Mouse (Mus musculus): ENCODE data around the gene Gas6.

Gas6 gene

DNA sequence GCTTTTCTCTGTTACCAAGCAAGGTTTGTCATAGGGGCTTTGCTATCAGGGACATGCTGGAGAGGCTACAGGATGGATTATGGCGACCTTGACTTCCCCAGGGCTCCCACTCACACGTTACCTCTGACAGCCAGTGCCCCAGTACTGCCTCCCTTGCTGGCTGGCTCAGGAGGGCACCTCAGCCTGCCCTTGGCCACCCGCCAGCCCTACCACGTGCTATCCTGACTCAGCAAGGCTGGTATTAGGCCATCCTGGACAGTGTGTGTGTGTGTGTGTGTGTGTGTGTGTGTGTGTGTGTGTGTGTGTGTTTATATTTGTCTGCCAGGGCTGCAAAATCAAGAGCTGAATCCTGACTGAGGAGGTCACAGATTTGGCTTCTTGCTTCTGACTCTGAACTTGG, 12.6 kb upstream of the Gas6 start:
- no peak for DNase-seq (ENCODE audit: low read depth, low spot score)

GRCm38 (mm10) chr8:13504894-13505674, 10.8 kb upstream of the Gas6 start:
- no peak for DNase-seq (ENCODE audit: low read depth, low spot score)

DNA sequence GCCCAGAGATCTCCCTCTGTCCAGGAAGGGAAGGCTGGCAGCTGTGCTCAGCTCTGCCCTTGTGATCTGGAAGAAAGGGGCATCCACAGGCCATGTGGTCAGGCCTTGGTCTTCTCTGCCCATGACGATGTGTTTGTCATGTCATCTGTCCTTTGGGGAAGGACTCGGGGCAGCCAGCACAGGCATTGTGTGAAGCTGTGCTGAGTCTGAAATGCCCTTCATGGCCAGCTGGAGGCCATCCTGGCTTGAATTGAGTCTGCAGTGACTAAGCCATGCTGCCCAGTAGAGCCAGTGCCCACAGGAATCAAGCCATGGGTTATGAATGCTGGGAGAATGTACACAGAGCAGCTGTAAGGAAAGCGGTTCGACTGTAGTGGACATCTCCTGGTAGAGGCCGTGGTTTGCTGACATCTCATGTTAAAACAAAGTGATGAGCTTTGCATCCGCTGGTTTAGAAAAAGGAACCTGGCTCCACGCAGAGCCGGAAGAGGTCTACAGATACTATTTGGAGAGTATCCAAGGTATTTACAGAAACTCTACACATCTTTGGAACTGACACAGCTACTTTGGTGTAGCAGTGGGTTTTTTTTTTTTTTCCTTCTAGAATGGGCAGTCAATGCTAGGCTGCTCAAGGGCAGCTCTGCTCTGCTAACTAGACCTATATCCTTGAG, 9.8 kb upstream of the Gas6 start:
- no peak for DNase-seq (ENCODE audit: low read depth, low spot score)

DNA sequence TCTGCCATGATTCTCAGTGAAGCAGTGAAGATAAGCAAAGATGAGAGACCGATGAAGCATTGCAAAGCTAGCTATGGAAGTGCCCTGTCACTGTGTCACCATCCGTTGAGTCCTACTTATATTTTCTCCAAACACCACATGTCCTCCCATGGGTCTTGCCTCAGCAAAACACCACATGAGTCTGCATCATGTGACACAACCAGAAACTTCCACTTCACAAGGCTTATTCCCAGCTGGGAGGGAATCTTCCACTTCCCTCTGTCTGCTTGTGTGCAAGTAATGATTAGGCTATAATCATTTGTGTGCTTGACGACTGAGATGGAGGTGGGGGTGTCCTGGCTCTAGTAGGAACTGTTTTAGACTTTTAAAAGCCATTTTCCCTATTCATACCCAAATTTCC, 6.9 kb upstream of the Gas6 start:
- DNase-seq (ENCODE audit: low read depth, low spot score): no peak

GRCm38 (mm10) chr8:13493011-13493410, 1.3 kb downstream of the Gas6 start:
- no peak for DNase-seq (ENCODE audit: low read depth, low spot score)

DNA sequence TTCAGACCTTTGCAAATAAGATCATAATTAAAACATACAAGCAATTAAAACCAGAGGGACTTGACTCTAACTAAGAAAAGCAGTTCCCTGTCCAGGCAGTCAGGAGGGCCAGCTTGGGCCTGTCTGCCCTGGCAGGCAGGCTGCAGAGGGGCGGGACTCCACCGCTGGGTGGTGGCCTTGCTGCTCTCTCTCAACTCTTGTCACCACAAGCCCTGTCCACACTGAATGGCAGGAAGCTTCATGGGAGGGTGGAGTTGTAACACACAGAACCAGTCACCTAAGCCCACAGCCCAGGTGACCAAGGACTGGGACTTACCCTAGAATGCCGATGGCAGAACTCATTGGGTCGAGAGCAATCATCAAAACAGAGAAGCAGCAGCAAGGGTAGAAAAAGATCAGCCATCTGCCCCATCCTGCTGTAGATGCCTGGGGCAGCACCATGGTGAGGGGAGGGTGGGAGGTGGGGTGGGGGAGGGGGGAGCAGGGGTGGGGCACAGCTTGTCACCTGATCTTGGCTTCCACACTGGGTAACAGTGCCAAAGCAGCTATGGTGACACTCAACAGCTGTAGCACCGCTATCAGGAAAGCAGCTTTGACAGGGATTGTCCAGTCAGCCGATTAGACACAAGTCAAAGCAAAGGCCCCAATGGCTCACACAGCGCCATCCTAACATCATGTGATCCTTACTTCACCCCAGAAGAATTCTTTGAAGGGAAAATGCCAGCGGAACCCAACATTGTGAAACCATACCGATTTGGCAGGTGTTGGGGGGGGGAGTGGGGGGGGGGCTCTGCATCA, 1.9 kb downstream of the Gas6 start:
- no peak for DNase-seq (ENCODE audit: low read depth, low spot score)

DNA sequence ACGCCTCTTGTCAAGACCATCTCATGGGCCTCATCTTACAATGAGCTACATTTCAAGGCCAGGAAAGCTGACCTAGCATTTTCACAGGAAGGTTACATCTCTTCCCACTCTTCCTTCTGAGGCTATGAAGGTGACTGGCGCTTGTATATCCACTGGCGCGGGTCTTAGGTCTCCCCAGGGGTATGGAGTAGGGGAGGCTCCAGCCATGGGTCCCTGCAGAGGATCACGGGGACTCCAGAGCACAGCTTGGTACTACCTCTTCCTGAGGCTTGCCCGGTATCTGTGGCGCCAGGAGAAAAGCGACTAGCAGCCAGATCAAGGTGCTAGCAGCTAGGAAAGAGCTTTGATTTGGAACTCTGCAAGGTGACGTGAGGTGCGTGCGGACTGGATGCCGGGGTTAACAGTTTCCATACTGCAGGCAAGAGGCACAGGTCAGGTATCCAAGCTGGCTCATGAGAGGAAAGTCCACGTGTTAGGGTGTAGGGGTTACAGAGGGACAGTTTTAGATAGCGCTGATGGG, 2.7 kb downstream of the Gas6 start:
- DNase-seq (ENCODE audit: low read depth, low spot score): no peak

DNA sequence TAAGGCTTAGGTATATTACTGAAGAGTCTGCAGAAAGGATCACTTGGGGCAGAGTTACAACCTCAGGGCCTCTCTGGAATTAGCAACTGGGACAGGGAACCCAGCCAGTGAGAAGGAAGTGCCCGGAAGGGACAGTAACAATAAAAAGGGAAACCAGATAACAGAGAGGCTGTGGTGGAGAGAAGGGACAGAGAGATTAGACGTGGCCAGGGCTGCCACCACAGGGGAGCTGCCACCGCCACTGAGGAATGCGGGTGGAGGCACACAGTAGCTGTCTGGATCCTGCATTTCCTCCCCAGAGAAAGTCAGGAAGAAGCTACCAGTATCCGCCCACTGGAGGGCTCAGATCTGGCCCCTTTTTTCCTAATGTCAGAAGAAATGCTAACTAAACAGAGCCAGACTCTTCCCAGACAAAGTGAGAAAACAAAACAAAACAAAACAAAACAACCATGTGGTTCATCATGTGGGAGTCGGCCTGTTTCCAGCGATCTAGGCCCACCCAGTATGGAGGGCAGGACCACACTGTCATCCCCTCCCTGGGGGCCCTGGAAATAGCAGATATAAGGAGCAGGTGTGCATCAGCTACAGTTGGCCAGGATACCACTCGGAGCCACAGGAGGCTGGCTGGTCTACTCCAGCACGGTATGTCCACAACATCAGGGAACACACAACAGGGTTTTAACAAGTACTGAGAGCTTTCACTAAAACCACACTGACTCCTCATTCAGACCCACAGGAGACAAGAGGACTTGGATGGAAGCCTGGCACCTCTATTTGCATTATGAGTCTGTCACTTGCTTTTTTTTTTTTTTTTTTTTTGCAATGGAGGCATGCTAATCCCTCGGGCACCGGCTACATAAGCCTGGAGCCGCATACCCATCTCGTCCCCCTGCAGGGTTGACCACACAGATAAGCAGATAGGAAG, 4.0 kb downstream of the Gas6 start:
- DNase-seq (ENCODE audit: low read depth, low spot score): no peak

DNA sequence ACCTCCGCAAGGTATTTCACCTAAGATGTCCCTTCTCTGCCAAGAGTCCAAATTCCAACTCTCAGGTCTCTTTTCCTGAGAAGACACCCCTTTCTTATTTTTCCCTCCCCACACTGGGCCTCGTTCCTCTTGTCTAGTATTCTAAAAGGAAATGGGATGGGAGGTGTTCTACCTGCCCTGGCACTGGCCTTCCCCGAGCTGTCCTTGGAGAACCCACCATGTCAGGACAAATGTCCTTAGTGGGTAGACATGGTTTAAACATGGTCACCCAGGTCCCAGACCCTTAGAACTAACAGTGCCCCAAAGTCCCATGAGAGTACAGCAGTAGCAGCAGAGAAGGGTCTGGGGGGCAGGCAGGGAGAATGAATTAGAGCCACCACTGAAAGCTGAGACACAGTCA, 4.9 kb downstream of the Gas6 start:
- DNase-seq (ENCODE audit: low read depth, low spot score): no peak

DNA sequence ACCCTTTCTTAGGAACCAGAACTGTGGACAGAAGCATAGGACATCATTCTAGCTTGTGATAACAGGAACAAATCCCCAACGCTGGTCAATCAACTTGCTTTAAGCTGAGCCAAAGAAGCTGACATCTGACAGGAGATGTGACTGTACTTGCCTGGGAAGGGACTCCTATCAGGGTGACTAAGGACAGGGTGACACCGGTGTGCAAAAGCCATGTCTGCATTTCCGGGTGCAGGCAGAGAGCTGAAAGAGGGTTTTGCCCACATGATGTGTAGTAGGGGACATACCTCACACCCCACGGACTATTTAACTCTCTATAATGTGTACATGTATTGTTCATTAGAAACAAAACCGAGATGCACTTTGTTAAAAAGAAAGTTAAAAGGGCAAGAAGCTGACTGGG, 11.1 kb downstream of the Gas6 start:
- DNase-seq (ENCODE audit: low read depth, low spot score): no peak

DNA sequence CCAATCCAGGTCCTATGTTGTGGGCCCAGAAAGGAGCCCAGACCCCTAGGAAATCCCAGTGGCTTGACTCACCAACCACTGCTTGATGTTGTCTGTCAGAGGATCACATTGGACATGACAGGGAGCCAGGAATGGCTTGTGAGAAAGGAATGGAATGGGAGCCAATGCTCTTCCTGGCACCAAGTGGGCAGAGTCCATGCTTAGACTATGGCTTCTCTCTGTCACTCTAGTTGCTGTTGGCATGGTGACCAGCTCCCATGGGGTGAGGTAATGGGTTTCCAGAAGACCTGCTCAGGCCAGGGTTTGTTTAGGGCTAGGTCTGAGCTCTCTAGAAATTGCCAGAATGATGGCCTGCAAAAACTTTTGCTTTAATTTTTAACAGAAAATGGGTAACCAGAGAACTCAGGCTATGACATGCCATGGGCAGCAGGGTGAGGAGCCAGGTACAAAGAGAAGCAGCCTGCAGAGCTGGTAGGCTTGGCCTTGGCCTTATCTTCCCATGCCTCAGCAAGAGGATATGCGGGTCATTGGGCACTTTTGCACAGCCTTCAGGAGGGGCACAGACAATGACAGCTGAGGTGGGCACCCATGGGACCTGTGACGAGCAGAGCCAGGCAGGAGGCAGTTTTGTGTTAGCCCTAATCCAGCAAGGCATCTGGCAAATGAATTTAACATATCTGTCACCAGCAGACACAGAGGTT, 12.0 kb downstream of the Gas6 start:
- DNase-seq (ENCODE audit: low read depth, low spot score): no peak

GRCm38 (mm10) chr8:13481596-13481995, 12.7 kb downstream of the Gas6 start:
- no peak for DNase-seq (ENCODE audit: low read depth, low spot score)

DNA sequence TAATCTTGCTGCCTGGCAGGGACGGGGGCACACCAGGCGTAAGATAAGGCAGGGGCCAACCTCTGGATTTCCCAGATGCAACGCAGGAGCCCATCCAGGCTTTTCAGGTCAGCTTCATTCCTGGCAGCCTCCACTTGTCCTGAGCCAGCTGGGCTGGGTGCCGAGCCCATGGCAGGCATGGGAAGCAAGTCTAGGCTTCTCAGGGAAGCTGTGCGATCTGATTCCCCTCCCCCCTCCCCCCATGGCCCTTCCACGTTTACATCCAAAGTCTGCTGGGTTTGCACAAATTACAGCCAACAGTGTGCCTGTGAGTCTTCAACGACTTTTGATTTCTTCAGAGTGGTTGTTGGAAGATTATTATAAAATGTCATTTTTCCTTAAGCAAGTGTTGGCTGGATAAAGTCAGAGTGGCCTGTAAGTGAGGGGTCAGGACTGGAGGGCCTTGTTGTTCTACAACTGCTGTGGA, 13.2 kb downstream of the Gas6 start:
- no peak for DNase-seq (ENCODE audit: low read depth, low spot score)

DNA sequence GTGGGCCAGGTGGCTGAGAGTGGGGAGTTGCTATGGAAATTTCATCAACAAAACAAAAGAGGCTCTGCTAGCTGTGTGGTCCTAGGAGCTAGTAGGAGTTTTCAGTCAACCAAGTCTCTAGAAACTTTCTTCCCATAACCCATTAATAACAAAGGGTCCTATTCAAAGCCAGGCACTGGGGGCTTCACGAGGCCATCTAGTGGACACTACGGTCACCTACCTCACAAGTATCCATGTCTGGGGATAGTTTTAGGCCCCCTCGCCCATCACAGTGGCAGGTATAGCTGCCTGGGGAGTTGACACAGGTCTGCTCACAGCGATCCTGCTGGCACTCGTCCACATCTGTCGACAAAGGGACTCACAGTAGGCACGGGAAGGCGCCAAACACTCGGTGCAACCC, 18.4 kb downstream of the Gas6 start:
- DNase-seq (ENCODE audit: low read depth, low spot score): no peak

DNA sequence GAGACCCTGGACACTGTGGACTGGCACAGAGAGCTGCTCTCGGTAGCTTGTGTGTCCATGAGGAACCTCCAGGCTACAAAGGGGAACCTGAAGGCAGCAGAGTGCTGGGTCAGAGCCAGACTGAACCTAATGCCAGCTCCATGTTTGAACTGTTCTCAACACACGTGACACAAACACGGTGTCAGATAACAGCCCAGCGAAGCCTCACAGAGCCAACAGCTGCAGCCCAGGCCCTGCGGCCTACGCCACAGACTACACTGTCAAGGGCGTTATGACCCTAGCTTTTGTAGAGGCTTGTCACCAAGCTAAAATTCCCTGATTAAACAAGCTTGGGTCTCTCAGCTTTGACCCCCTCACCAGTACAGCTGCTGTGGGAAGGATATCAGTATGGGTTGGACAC, 22.0 kb downstream of the Gas6 start:
- DNase-seq (ENCODE audit: low read depth, low spot score): no peak

- DNase-seq (ENCODE audit: low read depth, low spot score): no peak
These were observed 22.8 kb downstream of the Gas6 start for GRCm38 (mm10) chr8:13471484-13471883.

DNA sequence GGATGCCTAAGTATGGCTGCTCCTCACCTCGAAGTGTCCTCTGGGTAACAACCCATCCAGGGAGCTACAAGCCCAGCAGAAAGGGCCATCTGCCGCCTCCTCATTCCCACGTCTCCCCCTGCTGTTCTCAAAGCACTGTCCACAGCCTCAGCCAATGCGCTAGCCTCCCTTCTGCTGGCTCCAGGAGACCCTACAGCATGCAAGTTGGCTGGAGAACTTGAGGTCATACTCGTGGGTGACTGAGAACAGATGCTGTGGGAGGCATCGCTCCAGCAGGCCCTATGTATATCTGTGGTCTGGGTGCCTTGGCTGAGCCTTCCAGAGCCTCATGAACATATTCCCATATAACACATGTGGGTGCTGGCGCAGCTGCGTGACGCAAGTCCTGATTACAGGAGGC, 25.6 kb downstream of the Gas6 start:
- DNase-seq (ENCODE audit: low read depth, low spot score): no peak

DNA sequence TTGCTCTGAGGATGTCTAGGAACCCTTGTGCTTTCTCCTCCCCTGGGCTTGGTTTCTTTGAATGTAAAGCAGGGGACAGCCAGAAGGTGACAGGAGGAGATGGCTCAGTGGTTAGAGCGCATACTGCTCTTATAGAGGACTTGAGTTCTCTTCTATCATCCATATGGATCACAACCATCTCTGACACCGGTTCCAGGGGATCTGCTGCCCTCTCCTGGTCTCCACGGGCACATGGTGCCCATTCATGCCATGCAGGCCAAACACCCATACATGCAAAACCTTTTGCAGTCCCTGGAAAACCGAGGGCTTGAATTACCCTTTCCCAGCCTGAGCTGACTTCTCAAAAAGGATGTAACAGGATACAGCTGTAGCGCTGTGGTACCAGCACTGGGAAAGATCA, 27.3 kb downstream of the Gas6 start:
- DNase-seq (ENCODE audit: low read depth, low spot score): no peak

DNA sequence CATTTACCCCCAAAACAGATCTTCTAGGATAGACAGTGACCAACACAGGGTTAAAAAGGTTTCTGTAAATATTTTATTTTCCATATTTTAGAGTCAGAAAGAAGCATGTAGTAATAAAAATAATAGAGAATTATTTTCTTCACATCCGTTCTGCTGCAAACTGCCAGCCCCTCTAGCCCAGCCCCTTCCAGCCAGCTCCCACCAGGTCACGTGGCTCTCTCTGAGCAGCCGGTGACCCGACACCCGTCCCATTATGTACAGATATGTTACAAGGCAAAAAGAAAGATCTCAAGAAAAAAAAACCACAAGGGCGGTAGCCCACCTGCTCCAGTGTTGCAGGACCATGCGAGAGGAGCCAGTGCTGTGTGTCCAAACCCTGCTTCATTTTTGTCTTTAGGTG, 29.0 kb downstream of the Gas6 start:
- DNase-seq (ENCODE audit: low read depth, low spot score): no peak

DNA sequence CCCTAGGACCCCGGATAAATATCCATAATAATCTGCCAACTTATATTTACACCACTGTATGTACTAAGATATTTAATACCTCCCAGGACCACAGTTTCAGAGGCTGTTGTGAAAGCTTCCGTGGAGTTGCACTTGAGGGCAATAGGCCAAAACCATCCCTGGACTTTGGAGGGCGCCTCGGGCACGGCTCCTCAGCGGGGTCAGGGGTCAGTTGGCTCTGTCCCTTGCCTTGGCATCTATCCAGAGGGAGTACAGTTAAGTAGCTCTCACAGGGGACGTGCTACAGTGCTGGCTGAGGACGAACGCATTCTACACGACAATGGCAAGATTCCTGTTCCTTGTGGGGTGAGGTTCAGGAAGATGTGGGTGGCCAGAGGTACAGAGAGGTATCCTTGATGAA, 31.9 kb downstream of the Gas6 start:
- no peak for DNase-seq (ENCODE audit: low read depth, low spot score)

- DNase-seq (ENCODE audit: low read depth, low spot score): no peak
These were observed 32.4 kb downstream of the Gas6 start for GRCm38 (mm10) chr8:13461843-13462242.
